Mouse (Mus musculus): ENCODE measurements around the gene Eloa.

Eloa gene

GRCm38 (mm10) chr4:136028689-136029088 is 7.1 kb upstream of the Eloa start:
- DNase-seq = no peak

DNA sequence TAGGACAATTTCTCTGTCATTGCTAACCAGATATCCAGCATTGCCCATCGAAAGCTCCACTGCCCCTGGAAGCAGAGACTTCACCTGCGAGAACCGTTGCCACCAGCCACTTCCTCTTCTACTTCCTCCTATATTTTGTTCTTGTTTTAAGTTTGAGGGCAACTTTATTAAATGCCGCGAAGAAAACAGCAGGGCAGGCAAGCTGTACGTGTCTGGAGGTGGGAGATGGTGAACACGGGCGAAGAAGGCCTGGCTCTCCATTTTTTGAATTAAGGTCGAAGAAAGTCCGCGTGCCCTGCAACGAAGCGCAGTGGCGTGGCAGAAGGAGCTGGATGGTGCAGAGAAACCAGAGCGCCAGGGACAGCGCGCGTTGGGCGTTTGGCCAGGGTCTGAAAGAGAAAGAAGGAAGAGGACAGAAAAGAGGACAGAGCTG is 6.6 kb upstream of the Eloa start:
- peak; percentile 32 for DNase-seq

GRCm38 (mm10) chr4:136027416-136028131 is 6.0 kb upstream of the Eloa start:
- no peak for DNase-seq

GRCm38 (mm10) chr4:136025350-136025749 is 3.8 kb upstream of the Eloa start:
- DNase-seq = no peak

GRCm38 (mm10) chr4:136022924-136023323 is 1.4 kb upstream of the Eloa start:
- DNase-seq = peak; percentile 25

DNA sequence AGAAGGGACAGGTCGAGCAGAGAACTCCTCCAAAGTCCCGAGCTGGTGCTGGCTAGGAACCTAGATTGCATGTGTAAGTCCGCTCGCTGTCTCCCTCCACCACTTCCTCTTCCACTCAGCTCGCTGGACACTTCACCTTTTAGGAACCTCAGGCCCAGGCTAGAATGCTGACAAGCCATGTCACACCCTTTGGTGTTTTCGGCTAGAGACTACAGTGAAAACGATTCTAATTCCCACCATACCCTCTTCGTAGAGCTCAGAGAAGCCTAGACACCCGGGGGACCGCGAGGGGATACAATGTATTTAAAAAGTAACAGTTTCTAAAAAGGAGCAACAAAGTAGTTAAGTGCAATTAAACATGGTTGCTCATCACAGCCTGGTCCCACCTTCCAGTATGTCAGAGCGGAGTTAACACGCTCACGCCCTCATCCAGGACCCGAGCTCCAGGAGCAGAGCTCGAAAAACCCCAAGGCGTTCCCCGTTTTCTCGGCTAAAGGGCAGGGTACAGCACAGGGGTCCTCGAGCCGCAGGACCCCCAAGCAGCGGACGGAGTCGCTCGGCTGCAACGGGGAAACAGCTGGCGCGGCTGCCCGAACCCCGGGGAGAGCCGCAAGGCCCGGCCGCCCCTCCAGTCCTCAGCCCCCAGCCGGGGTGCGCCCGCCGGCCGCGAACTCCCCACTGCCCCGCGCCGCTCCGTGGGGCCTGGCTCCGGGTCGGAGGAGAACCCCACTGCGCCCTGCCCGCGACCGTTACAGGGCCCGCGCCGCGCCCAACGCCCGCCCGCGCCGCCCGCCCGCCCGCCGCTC is 617 bp downstream of the Eloa start:
- peak; percentile 60 for DNase-seq

GRCm38 (mm10) chr4:136016059-136016602 is 5.4 kb downstream of the Eloa start:
- no peak for DNase-seq

DNA sequence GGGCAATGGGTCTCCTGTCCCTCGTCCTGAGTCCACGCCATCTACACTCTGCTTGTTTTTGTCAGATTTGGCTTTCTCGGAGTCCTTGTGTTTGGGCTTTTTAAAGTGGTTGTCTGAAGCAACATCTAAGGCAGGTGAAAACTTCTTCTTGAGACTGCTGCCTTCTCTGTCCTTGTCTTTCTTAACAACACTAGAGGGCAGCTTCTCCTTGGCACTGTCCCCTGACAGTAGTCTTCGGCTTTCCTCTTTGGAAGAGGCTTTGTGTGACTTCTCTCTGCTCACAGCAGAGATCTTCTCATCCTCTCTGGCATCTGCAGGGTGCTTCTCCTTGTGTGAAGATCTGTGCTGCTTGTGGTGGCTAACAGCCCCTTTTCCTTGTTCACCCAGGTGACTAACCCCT is 11.0 kb downstream of the Eloa start:
- DNase-seq = no peak

- DNase-seq = no peak
Measured at GRCm38 (mm10) chr4:136008782-136009447, 12.6 kb downstream of the Eloa start.

GRCm38 (mm10) chr4:136006821-136007220 is 14.7 kb downstream of the Eloa start:
- DNase-seq = peak; percentile 27

DNA sequence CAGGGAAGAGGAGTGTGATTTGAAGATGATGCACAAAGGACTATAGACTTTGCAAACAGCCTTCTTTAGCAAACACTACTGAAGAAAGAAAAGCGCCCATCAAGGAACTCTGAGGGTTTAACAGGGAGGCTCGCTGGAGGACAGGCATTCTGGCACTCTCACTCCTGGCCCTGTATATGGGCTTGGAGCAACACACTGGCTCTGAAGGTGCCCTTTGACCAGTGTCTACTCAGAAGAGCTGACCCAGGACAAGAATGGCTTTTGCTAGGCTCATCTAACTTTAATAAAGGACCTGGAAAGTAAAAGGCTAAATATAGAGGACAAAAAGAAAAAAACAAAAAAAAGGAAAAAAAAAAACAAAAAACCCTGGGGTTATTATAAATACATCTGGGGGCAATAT is 16.6 kb downstream of the Eloa start:
- DNase-seq = no peak

GRCm38 (mm10) chr4:136004107-136004675 is 17.4 kb downstream of the Eloa start:
- DNase-seq = no peak

GRCm38 (mm10) chr4:135995118-135995517 is 26.4 kb downstream of the Eloa start:
- no peak for DNase-seq

- no peak for DNase-seq
Measured at GRCm38 (mm10) chr4:135993941-135994340, 27.6 kb downstream of the Eloa start.

- DNase-seq = no peak
Measured at GRCm38 (mm10) chr4:135987714-135988113, 33.8 kb downstream of the Eloa start.

- peak; percentile 94 for DNase-seq
Measured at GRCm38 (mm10) chr4:135986943-135987710, 34.4 kb downstream of the Eloa start, which contains the start of gene Pithd1. Pithd1 (minus strand) TSS chr4:135987264.

- DNase-seq = no peak
Measured at GRCm38 (mm10) chr4:135986301-135986942, 35.1 kb downstream of the Eloa start.

DNA sequence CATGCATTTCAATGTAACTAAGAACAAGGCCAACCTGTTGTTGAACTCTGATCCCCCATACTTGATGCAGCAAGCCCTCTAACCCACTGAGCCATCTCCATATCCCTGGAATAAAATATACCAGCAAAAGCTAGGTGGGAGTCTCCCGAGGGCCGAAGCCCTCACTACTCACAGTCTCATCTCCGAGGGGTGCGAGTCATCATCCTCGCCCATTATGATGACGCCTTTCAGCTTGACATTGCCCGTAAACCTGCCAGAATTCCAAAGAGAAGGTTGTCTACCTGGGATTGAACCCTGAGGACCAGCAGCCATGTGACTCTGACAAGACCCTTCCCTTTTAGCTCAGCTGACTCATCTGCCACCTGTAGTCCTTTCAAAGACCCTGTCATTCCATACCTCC is 35.8 kb downstream of the Eloa start:
- DNase-seq = no peak

GRCm38 (mm10) chr4:135985193-135985592 is 36.4 kb downstream of the Eloa start:
- no peak for DNase-seq

DNA sequence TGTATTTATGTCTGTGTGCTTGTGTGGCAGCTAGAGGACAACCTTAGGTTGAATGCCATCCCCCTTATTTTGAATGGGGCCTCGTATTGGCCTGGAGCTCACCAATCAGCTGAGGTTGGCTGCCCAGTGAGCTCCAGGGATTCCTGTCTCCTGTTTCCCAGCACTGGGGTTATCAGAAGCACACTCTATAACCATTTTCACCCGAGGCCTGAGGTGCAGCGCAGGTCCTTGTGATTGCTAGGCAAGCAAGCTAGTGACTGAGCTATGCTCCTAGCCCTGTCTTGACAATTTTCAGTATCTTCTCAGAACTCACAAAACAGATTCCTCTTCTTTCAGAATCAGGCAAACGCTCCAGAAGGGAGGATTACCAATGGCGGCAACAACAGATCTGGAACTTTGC is 37.0 kb downstream of the Eloa start:
- DNase-seq = no peak

DNA sequence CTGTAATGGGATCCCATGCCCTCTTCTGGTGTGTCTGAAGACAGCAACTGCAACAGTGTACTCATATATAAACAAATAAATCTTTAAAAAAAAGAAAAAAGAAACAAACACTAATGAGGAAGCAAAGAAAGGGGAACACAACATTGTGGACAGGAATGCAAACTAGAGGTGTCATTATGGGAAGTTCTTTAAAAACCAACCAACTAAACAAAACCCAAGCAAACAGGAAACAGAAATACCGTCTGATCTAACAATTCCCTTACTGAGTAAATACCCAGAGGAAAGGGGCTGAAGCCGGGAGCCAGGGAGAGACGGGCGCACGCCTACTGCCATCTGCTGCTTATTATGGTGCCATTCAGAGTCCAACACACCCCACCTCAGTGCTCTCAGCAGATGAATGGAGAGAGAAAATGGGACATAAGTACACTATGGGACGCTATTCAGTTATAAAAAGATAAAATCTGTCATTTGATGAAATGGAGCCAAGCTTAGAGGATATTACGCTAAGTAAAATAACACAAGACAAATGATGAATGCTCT is 40.0 kb downstream of the Eloa start:
- DNase-seq = no peak

Data from lung, postnatal 36 days (tissue).